Mouse (Mus musculus): ENCODE results near the gene Kcnj8. TPM values are rescaled to one million over a fixed set of nuclear protein-coding genes. Genes with fewer than 3 reads are reported as not detected.

Gene Kcnj8
- total RNA-seq (2021): 10 to 100 TPM in 1 of 2 experiments, 1 to 10 TPM in 1; 6.4 to 10.9 TPM
- long read RNA-seq, experiment 1, transcript Kcnj8-202 (3 exons, 2,548 nt): major isoform, 20 of 21 reads
- long read RNA-seq, experiment 1, partial matches to known transcripts: 0 of 21 reads
- long read RNA-seq, experiment 1, other reads (novel, unspliced or antisense): 1 of 21 reads
- long read RNA-seq, experiment 2, transcript Kcnj8-202 (3 exons, 2,548 nt): major isoform, 21 of 25 reads
- long read RNA-seq, experiment 2, partial matches to known transcripts: 2 of 25 reads
- long read RNA-seq, experiment 2, other reads (novel, unspliced or antisense): 2 of 25 reads

GRCm38 (mm10) chr6:142571055-142571618, at the start of gene Kcnj8:
TSS of gene Kcnj8 (minus strand) at chr6:142571614.
- peak; percentile 56 to 59 for DNase-seq (ENCODE audit: low spot score in 2 of 2)

- no peak for DNase-seq (ENCODE audit: low spot score in 2 of 2)
Measured at GRCm38 (mm10) chr6:142616659-142617058, 45.2 kb upstream of the Kcnj8 start.

DNA sequence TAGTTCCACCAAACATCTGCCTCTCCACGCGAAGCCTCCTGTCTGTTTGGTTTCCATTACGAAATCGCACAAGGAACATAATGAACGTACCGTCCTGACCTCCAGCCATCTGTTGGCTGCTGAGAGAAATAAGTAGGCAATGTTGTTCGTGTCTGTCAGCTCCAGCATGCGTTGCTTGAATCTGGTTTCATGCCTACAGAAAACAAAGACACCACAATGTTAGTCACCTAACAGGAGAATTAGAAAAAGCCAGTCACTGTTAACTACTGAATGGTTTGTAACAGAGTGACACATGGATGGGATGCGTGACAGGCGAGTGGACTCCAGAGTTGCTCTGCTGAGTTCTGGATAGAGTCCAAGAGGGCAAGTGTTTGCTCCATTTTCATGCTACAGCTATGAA, 42.9 kb upstream of the Kcnj8 start:
- DNase-seq (ENCODE audit: low spot score in 2 of 2): no peak

GRCm38 (mm10) chr6:142612366-142612765, 41.0 kb upstream of the Kcnj8 start:
- DNase-seq (ENCODE audit: low spot score in 2 of 2): no peak

GRCm38 (mm10) chr6:142609401-142610373, 38.3 kb upstream of the Kcnj8 start:
- DNase-seq (ENCODE audit: low spot score in 2 of 2): no peak

- DNase-seq (ENCODE audit: low spot score in 2 of 2): no peak
Measured at GRCm38 (mm10) chr6:142607080-142607479, 35.7 kb upstream of the Kcnj8 start.

GRCm38 (mm10) chr6:142602772-142603171, 31.4 kb upstream of the Kcnj8 start:
- no peak for DNase-seq (ENCODE audit: low spot score in 2 of 2)

- DNase-seq (ENCODE audit: low spot score in 2 of 2): no peak
Measured at GRCm38 (mm10) chr6:142578831-142579230, 7.4 kb upstream of the Kcnj8 start.

- no peak for DNase-seq (ENCODE audit: low spot score in 2 of 2)
Measured at GRCm38 (mm10) chr6:142577801-142578200, 6.4 kb upstream of the Kcnj8 start.

- no peak for DNase-seq (ENCODE audit: low spot score in 2 of 2)
Measured at GRCm38 (mm10) chr6:142572876-142573275, 1.5 kb upstream of the Kcnj8 start.

DNA sequence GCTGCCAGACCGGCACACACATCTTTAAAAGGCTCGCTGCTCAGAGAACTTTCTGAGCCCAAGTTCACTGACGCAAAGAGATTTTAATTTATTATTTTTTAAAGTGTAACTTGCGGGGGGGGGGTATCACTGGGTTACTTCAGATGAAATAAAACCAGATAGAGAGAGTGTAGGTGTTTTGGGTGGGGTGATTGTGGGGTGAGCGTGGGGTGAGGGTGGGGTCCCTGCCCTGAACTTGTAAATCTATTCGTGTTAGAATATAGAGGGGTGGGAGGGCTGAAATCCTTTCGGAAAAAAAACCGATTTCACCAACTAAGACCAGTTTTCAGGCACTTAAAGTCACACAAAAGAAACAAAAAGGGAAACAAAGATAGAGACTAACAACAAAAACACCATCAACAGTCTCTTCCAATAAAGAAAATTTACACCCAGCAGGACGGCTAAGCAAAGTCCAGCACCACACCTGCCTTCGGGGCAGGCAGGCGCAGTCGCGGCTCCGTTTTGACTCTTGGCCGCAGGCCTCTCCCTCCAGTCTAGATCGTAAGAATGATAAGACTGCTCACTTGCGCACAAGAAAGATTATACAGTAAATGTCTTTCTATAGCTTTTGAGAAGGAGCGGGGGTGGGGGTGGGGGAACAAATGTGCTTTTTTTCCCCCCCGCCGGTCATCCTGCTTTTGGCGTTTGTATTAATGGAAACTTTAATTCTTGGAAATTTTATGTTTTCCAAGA, 381 bp upstream of the Kcnj8 start:
- DNase-seq (ENCODE audit: low spot score in 2 of 2): no peak

GRCm38 (mm10) chr6:142570046-142570770, 1.2 kb downstream of the Kcnj8 start:
- no peak for DNase-seq (ENCODE audit: low spot score in 2 of 2)

GRCm38 (mm10) chr6:142568713-142569357, 2.6 kb downstream of the Kcnj8 start:
- no peak for DNase-seq (ENCODE audit: low spot score in 2 of 2)

DNA sequence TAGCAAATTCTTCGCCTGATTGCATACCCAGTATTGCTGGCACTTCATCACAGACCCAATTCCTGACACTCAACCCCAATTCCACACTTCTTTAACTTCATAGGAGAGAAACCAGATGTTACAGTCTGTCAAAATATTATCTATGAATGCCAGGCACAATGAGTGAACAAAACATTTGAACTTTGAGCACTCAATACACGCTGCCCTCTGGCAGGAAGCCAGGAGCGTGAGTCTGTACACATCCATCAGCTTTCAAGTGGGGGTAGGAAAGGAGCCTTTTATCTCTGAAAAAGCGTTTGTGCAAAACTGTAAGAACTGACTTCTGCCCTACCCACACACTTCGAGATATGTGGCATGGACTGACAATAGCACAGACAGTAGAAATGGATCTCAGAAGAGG, 4.0 kb downstream of the Kcnj8 start:
- peak in 1 of 2 experiments; percentile 62 for DNase-seq (ENCODE audit: low spot score in 2 of 2)

- DNase-seq (ENCODE audit: low spot score in 2 of 2): no peak
Measured at GRCm38 (mm10) chr6:142564746-142565145, 6.7 kb downstream of the Kcnj8 start.

- DNase-seq (ENCODE audit: low spot score in 2 of 2): no peak
Measured at GRCm38 (mm10) chr6:142561151-142561550, 10.3 kb downstream of the Kcnj8 start.

GRCm38 (mm10) chr6:142558772-142559679, 12.4 kb downstream of the Kcnj8 start:
- no peak for DNase-seq (ENCODE audit: low spot score in 2 of 2)

GRCm38 (mm10) chr6:142558076-142558475, 13.3 kb downstream of the Kcnj8 start:
- no peak for DNase-seq (ENCODE audit: low spot score in 2 of 2)

- DNase-seq (ENCODE audit: low spot score in 2 of 2): no peak
Measured at GRCm38 (mm10) chr6:142555988-142556387, 15.4 kb downstream of the Kcnj8 start.
